Mouse (Mus musculus) layer of hippocampus, adult 11-12 months (tissue): ENCODE results near the gene Obp1a.

Source experiments
- DNase-seq: peaks from one replicate; pipeline ENCODE4 v3.0.0; 2022; ENCODE audit warnings: low spot score

Gene Obp1a

GRCm38 (mm10) chrX:78091274-78091673, at the start of gene Obp1a:
Obp1a (minus strand) TSS chrX:78091374.
- no peak for DNase-seq

GRCm38 (mm10) chrX:78125167-78125566, 34.0 kb upstream of the Obp1a start, which contains the start of gene Gm5938:
Gm5938 (plus strand) TSS chrX:78125467.
- DNase-seq, result no peak
